Mouse (Mus musculus): Measurements from ENCODE around the gene Phox2a.

DNA sequence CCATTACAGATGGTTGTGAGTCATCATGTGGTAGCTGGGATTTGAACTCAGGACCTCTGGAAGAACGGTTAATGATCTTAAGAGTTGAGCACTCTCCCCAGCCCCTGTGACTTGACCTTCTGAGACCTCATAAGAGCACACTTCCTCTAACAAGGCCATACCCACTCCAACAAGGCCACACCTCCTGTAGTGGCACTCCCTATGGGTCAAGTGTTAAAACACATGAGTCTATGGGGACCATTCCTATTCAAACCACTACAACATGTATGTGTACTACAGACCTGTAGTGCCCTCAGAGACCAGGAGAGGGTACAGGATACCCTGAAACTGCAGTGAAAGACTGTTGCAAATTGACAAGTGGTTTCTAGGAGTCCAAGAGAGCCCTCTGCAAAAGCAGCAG is 29.8 kb downstream of the Phox2a start:
- no peak for TF ChIP-seq POLR2AphosphoS5 (IDR thresholded peaks at IDR 0.05; ENCODE audit: borderline replicate concordance, low read depth, low read length)
- no peak for TF ChIP-seq POLR2A (IDR thresholded peaks at IDR 0.05; ENCODE audit: control insufficient read depth in 1 of 2, insufficient read depth in 1 of 2, low read depth in 1 of 2, low read length in 2 of 2, poor library complexity in 1 of 2)
- no peak for TF ChIP-seq MAX (IDR thresholded peaks at IDR 0.05; ENCODE audit: low read length)
- no peak for TF ChIP-seq ZNF384 (IDR thresholded peaks at IDR 0.05; ENCODE audit: low read depth, low read length)
- no peak for TF ChIP-seq CHD2 (IDR thresholded peaks at IDR 0.05; ENCODE audit: low read length)
- no peak for TF ChIP-seq RAD21 (IDR thresholded peaks at IDR 0.05; ENCODE audit: low read depth, low read length)
- no peak for TF ChIP-seq HCFC1 (IDR thresholded peaks at IDR 0.05; ENCODE audit: low read depth, low read length)
- no peak for TF ChIP-seq ZKSCAN1 (IDR thresholded peaks at IDR 0.05; ENCODE audit: low read depth, low read length)
